Mouse (Mus musculus) cerebellum, adult 11 months (tissue): ENCODE measurements around the gene Kmt2b.
A peak's percentile ranks its signal among the peaks of the same experiment; 100 is the strongest.

Source experiments
- DNase-seq: peaks from one replicate; pipeline ENCODE4 v3.0.0; 2022

Gene Kmt2b

DNA sequence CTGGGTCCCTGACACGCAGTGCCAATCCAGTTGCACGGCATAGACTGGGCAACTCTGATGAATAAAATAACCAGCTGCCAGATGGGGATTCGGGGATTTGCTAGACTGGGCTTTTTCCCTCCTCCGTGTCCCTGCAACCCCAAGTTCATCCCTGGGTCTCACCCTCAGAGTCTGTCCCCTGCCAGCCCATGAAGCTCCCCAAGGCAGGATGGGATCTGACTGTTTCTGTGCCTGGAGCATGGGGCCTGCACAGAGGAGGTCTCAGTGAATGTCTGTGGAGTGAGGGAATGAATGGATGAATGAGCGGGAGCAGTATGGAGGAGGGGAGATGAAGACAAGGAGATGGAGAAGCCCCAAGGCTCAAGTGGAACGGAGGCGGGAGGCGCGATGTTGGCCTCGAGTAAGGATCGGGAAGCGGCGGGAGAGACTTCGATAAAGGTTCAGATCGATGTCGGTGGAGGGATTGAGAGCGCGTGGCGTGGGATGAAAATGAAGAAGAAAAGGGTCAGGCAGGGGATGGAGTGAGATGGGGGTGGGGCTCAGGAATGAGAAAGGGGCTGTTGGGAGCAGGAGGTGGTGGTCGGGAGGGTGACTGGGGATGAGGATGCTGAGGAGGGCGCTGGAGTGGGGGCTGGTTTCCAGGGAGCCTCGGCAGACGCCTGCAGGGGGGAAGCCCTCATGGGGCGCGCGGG lies 54.4 kb downstream of the Kmt2b start:
- DNase-seq: peak; percentile 48

GRCm38 (mm10) chr7:30532931-30533330 lies 55.6 kb downstream of the Kmt2b start:
- DNase-seq: no peak

DNA sequence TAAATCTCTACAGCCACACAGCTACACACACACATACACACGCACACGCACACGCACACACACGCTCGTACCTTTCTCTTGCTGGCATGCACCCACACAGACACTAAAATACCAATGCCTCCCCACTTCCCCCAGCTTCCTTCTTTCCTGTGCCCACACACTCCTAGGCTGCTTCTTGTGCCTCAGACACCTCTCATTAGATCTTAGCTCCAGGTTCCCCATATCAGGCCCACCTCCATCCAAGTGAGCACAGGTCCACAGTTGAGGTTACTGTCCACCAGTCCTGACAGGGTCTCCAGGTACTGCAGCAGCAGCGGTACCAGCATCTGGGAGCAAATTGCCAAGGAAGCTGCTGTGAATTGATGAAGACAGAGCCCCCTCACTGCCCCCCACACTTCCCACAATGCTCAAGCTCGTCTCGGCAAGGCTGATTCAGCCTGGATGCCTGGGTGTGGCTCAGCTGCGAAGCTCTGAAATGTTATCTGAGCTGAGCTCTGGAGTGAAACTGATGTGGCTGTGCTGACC lies 57.2 kb downstream of the Kmt2b start:
- no peak for DNase-seq

GRCm38 (mm10) chr7:30526981-30527380 lies 61.5 kb downstream of the Kmt2b start:
- DNase-seq: no peak

- no peak for DNase-seq
Observed at GRCm38 (mm10) chr7:30526399-30526798, 62.1 kb downstream of the Kmt2b start.

- no peak for DNase-seq
Observed at GRCm38 (mm10) chr7:30525954-30526353, 62.6 kb downstream of the Kmt2b start.

- DNase-seq: no peak
Observed at GRCm38 (mm10) chr7:30524487-30524886, 64.0 kb downstream of the Kmt2b start.

GRCm38 (mm10) chr7:30522871-30523270 lies 65.7 kb downstream of the Kmt2b start:
- DNase-seq: no peak

DNA sequence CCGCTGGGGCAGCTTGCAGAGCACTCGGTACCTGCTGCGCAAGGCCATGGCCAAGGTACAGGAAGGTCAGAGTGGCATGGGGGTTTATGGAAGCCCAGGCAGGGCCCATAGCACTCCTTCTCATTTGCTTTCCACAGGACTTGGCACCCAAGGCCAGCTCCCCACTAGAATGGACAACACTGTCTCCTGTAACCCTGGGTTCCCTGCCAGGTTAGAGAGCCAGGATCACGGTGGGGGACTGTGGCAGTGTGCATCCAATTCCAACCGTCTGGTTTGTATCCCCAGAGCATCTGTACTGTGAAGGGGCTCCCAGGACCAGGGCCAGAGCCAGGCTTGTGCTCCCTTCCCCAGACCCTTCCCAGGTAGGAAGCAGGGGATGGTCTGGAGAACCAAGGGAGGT lies 67.7 kb downstream of the Kmt2b start:
- DNase-seq: peak; percentile 62

DNA sequence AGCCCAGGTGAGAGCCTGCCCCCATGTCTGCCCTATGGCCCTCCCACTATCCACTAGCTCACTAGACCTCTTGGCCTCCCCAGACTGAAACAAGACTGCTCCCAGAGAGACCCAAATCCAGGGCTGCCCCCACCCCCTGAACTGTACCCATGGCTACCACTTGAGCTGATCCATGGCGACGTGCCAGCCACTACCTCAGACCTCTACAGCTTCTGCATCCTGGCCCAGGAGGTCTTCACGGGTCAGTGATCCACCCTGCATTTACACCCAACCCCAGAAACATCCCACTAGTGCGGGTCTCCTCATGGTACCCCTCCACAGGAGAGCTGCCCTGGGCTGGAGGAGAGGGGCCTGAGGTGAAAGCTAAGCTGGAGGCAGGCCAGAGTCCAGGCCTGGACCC lies 68.1 kb downstream of the Kmt2b start:
- no peak for DNase-seq
